Mouse (Mus musculus) MEL (cell line): ENCODE data around the gene Nat8f5. TPM values are rescaled to one million over a fixed set of nuclear protein-coding genes. Genes with fewer than 3 reads are reported as not detected.
"Not testable (repeated sequence)": the region's sequence is repeated elsewhere in the genome, so short reads cannot be mapped to it uniquely, and the experiment has no call there.

Experiments used
- DNase-seq: peaks from one replicate; pipeline ENCODE4 v3.0.0; 2011; ENCODE audit warnings: low read depth, low spot score
- H3K27ac ChIP-seq: 2 replicates; pipeline ENCODE4 v1.5.1; 2012; ENCODE audit warnings: low read depth, mild to moderate bottlenecking, control low read depth, low read length, moderate library complexity; ENCODE audit not compliant: control insufficient read depth
- H3K27me3 ChIP-seq, 2 experiments: fragments of 150-350 bp in 1 of 2; sonication (generic) in 1 of 2; 2 replicates each; pipeline ENCODE4 v1.6.1; 2012; ENCODE audit warnings: low read length in 2 of 2, mild to moderate bottlenecking in 2 of 2, improper control_type of control experiment in 1 of 2, moderate library complexity in 1 of 2; ENCODE audit not compliant: insufficient read depth in 2 of 2, control insufficient read depth in 1 of 2
- H3K36me3 ChIP-seq, 2 experiments: 2 replicates each; pipeline ENCODE4 v1.6.1; 2012 to 2014; ENCODE audit warnings: low read length in 2 of 2, improper control_type of control experiment in 1 of 2, inconsistent platforms in 1 of 2, mild to moderate bottlenecking in 1 of 2; ENCODE audit not compliant: insufficient read depth in 2 of 2, control insufficient read depth in 1 of 2
- H3K4me1 ChIP-seq, 2 experiments: fragments of 150-350 bp in 1 of 2; sonication (generic) in 1 of 2; 2 replicates each; pipeline ENCODE4 v1.6.1; 2012; ENCODE audit warnings: low read length in 2 of 2, improper control_type of control experiment in 1 of 2, mild to moderate bottlenecking in 1 of 2; ENCODE audit not compliant: insufficient read depth in 2 of 2, control insufficient read depth in 1 of 2
- H3K4me3 ChIP-seq, 2 experiments: fragments of 150-350 bp in 1 of 2; sonication (generic) in 1 of 2; 2 replicates each; pipeline ENCODE4 v1.5.1; 2012; ENCODE audit warnings: low read depth in 2 of 2, low read length in 2 of 2, mild to moderate bottlenecking in 2 of 2, moderate library complexity in 2 of 2, control low read depth in 1 of 2, improper control_type of control experiment in 1 of 2; ENCODE audit not compliant: control insufficient read depth in 1 of 2, insufficient read depth in 1 of 2
- H3K79me2 ChIP-seq: 2 replicates; pipeline ENCODE4 v1.6.1; 2012; ENCODE audit warnings: mild to moderate bottlenecking, low read length, moderate library complexity; ENCODE audit not compliant: control insufficient read depth, poor library complexity, insufficient read depth
- H3K9ac ChIP-seq: 2 replicates; pipeline ENCODE4 v1.6.1; 2012; ENCODE audit warnings: low read depth, mild to moderate bottlenecking, control low read depth, low read length, moderate library complexity; ENCODE audit not compliant: control insufficient read depth, poor library complexity, severe bottlenecking
- H3K9me3 ChIP-seq: fragments of 150-350 bp; sonication (generic); replicated peaks from 2 replicates; pipeline ENCODE4 v1.6.1; 2012; ENCODE audit warnings: mild to moderate bottlenecking, low read length, improper control_type of control experiment, moderate library complexity; ENCODE audit not compliant: insufficient read depth
- CHD2 ChIP-seq: IDR thresholded peaks from 2 replicates; pipeline ENCODE4 v1.6.1; 2011; ENCODE audit warnings: low read length, improper control_type of control experiment
- EP300 ChIP-seq, 2 experiments: IDR thresholded peaks; 2 replicates each; pipeline ENCODE4 v1.6.1; 2011; ENCODE audit warnings: improper control_type of control experiment in 2 of 2, low read length in 2 of 2, low read depth in 1 of 2, mild to moderate bottlenecking in 1 of 2
- MAZ ChIP-seq: IDR thresholded peaks from 2 replicates; pipeline ENCODE4 v1.6.1; 2012; ENCODE audit warnings: low read depth, mild to moderate bottlenecking, inconsistent platforms, low read length, improper control_type of control experiment
- MEF2A ChIP-seq: IDR thresholded peaks from 2 replicates; pipeline ENCODE4 v1.6.1; 2014; ENCODE audit warnings: low read depth, mild to moderate bottlenecking, inconsistent platforms, low read length, improper control_type of control experiment; ENCODE audit not compliant: poor library complexity, insufficient replicate concordance, severe bottlenecking; ENCODE audit errors: extremely low read depth
- NRF1 ChIP-seq: IDR thresholded peaks from 2 replicates; pipeline ENCODE4 v1.6.1; 2014; ENCODE audit warnings: low read depth, mild to moderate bottlenecking, inconsistent platforms, low read length, improper control_type of control experiment, moderate library complexity; ENCODE audit not compliant: poor library complexity, insufficient read depth, severe bottlenecking
- POLR2AphosphoS2 ChIP-seq: IDR thresholded peaks from 2 replicates; pipeline ENCODE4 v1.6.1; 2011; ENCODE audit warnings: low read length, improper control_type of control experiment
- RAD21 ChIP-seq: IDR thresholded peaks from 2 replicates; pipeline ENCODE4 v1.6.1; 2011; ENCODE audit warnings: mild to moderate bottlenecking, low read depth, low read length, improper control_type of control experiment
- TAL1 ChIP-seq: IDR thresholded peaks from 2 replicates; pipeline ENCODE4 v1.6.1; 2012; ENCODE audit warnings: mild to moderate bottlenecking, inconsistent platforms, low read length, moderate library complexity, mixed read lengths
- UBTF ChIP-seq: IDR thresholded peaks from 2 replicates; pipeline ENCODE4 v1.6.1; 2012; ENCODE audit warnings: low read depth, mild to moderate bottlenecking, inconsistent platforms, low read length, improper control_type of control experiment, moderate library complexity, borderline replicate concordance; ENCODE audit not compliant: insufficient read depth
- polyA plus RNA-seq, 2 experiments: library from polyadenylated mRNA; stranded (reverse) in 1 of 2; unstranded in 1 of 2; fragments of >175 nt in 1 of 2; fragments of >200 nt in 1 of 2; gene quantifications; 2 replicates each; pipeline versions ENCODE4 v1.2.1 to v1.2.4; 2012; ENCODE audit warnings: low replicate concordance in 2 of 2, low read depth in 1 of 2; ENCODE audit not compliant: insufficient read length in 2 of 2, insufficient read depth in 1 of 2, missing spikeins in 1 of 2
- total RNA-seq: library from RNA; depleted of rRNA; stranded (reverse); fragments of 300-350 nt; gene quantifications from 2 replicates; pipeline ENCODE4 v1.2.3, GENCODE M21; 2012

The Nat8f5 gene
- total and polyA plus RNA-seq, 3 experiments: not detected

- H3K36me3 ChIP-seq, H3K79me2 ChIP-seq, H3K4me1 ChIP-seq, DNase-seq, H3K27me3 ChIP-seq, H3K9ac ChIP-seq, H3K27ac ChIP-seq, H3K4me3 ChIP-seq, H3K9me3 ChIP-seq: not testable (repeated sequence)
Measured at GRCm38 (mm10) chr6:85866995-85867394, 46.2 kb upstream of the Nat8f5 start.

DNA sequence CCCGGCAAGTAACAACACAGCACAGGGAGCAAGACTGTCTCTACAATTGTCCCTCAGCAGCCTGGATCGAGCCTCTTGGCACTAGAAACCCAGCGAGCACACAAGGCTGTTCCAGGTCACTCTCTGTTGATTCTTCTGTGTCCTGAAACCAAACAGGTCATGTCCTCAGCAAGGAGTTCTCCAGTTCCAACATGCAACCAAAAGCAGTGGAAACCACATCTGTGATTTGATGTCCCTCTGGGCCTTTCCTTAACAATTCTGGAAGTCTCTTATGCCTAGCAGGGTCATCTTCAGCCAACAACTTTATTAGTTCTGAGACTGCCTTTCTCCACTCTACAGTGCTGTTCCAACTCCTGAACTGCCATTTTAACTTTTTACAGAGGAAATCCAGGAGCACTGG is 45.4 kb upstream of the Nat8f5 start:
- not testable (repeated sequence) for H3K4me1 ChIP-seq, H3K4me3 ChIP-seq, H3K27me3 ChIP-seq, H3K36me3 ChIP-seq, H3K79me2 ChIP-seq, H3K9ac ChIP-seq, DNase-seq, H3K27ac ChIP-seq, H3K9me3 ChIP-seq

GRCm38 (mm10) chr6:85864900-85865639 is 44.3 kb upstream of the Nat8f5 start:
- not testable (repeated sequence) for H3K27me3 ChIP-seq, H3K9ac ChIP-seq, H3K27ac ChIP-seq, H3K4me3 ChIP-seq, DNase-seq, H3K36me3 ChIP-seq, H3K9me3 ChIP-seq, H3K79me2 ChIP-seq, H3K4me1 ChIP-seq

GRCm38 (mm10) chr6:85863840-85864239 is 43.1 kb upstream of the Nat8f5 start:
- H3K27ac ChIP-seq: no peak overlapping the region
- H3K4me1 ChIP-seq: no peaks in the 10 kb centered on the region
- peaks cover 0 to 3% of the 10 kb centered on the region in 2 experiments for H3K27me3 ChIP-seq
- no peaks in the 10 kb centered on the region for H3K79me2 ChIP-seq
- TF ChIP-seq EP300 (IDR thresholded peaks at IDR 0.05; ENCODE audit: low read depth in 1 of 2, low read length in 2 of 2) (no peak), MEF2A (no peak), NRF1 (no peak), TAL1 (no peak), UBTF (no peak), MAZ (no peak), POLR2AphosphoS2 (no peak), CHD2 (no peak), RAD21 (no peak)
- no peak overlapping the region for H3K4me3 ChIP-seq
- no peak for DNase-seq
- no peaks in the 10 kb centered on the region for H3K36me3 ChIP-seq
- no peaks in the 10 kb centered on the region for H3K9me3 ChIP-seq
- no peak overlapping the region for H3K9ac ChIP-seq
